Mouse (Mus musculus) right cerebral cortex, postnatal 14 days (tissue): ENCODE measurements around the gene Speer4b.
"Not testable (repeated sequence)": the region's sequence is repeated elsewhere in the genome, so short reads cannot be mapped to it uniquely, and the experiment has no call there.

ENCODE experiments used
- DNase-seq: peaks from one replicate; pipeline ENCODE4 v3.0.0; 2022

The Speer4b gene

GRCm38 (mm10) chr5:27501338-27501737, at the start of gene Speer4b:
Gene Speer4b, minus strand, starts transcription at chr5:27501438.
- DNase-seq: not testable (repeated sequence)

- DNase-seq: no peak
These were observed 48.1 kb upstream of the Speer4b start for GRCm38 (mm10) chr5:27549291-27549690.

- peak; percentile 29 for DNase-seq
These were observed 43.6 kb upstream of the Speer4b start for GRCm38 (mm10) chr5:27544816-27545270.

GRCm38 (mm10) chr5:27526906-27527305, 25.7 kb upstream of the Speer4b start:
- DNase-seq: no peak

- DNase-seq: no peak
These were observed 17.5 kb upstream of the Speer4b start for GRCm38 (mm10) chr5:27518716-27519115.

GRCm38 (mm10) chr5:27490942-27491341, 10.3 kb downstream of the Speer4b start:
- no peak for DNase-seq

GRCm38 (mm10) chr5:27486138-27486537, 15.1 kb downstream of the Speer4b start:
- no peak for DNase-seq

- DNase-seq: no peak
These were observed 19.5 kb downstream of the Speer4b start for GRCm38 (mm10) chr5:27481706-27482105.

GRCm38 (mm10) chr5:27474964-27475465, 26.2 kb downstream of the Speer4b start:
- DNase-seq: no peak

- DNase-seq: no peak
These were observed 43.6 kb downstream of the Speer4b start for GRCm38 (mm10) chr5:27457686-27458085.

- peak; percentile 19 for DNase-seq
These were observed 44.3 kb downstream of the Speer4b start for GRCm38 (mm10) chr5:27456981-27457380.

GRCm38 (mm10) chr5:27454386-27454785, 46.9 kb downstream of the Speer4b start:
- no peak for DNase-seq

GRCm38 (mm10) chr5:27453201-27453845, 47.9 kb downstream of the Speer4b start:
- DNase-seq: no peak
